Mouse (Mus musculus) monocyte, adult 5-6 weeks (primary cell): Measurements from ENCODE around the gene Tom1l1. TPM values are rescaled to one million over a fixed set of nuclear protein-coding genes. Genes with fewer than 3 reads are reported as not detected.

Source experiments
- ATAC-seq: fragments of 153-309, 156-312 bp; replicated peaks from 2 replicates; pipeline ENCODE4 v1.8.0; 2017; ENCODE audit warnings: mild to moderate bottlenecking; ENCODE audit not compliant: low TSS enrichment, insufficient number of reproducible peaks, severe bottlenecking, poor library complexity, low FRiP score
- total RNA-seq: library from RNA; stranded (forward); fragments of 200-1000, 200-491, 200-594 nt; gene quantifications from 3 replicates; pipeline ENCODE4 v1.2.3, GENCODE M21; 2017

Tom1l1 gene
- total RNA-seq, 1 experiment from 2014 or later: 0.48 TPM

- ATAC-seq: no peak
Measured at GRCm38 (mm10) chr11:90632480-90632879, 55.7 kb downstream of the Tom1l1 start.

- ATAC-seq: no peak
Measured at GRCm38 (mm10) chr11:90627751-90628150, 60.4 kb downstream of the Tom1l1 start.

DNA sequence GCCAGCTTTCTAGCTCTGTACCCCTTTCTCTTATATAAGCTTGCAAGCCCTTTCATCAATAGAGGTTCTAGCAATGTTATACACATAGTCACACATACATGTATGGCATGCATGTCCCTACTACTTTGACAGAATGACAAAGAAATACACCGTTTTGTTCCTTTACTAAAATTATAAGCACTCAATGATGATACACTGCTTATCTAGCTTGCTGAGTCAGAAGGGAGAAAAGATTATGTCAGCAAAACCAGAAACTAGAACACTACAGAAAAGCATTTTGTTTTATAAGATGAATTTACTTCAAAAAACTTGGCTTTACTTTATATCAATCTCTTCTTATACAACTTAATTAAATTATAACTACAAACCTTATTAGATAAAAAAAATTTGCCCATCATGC, 63.0 kb downstream of the Tom1l1 start:
- no peak for ATAC-seq

GRCm38 (mm10) chr11:90623477-90623876, 64.7 kb downstream of the Tom1l1 start:
- no peak for ATAC-seq

DNA sequence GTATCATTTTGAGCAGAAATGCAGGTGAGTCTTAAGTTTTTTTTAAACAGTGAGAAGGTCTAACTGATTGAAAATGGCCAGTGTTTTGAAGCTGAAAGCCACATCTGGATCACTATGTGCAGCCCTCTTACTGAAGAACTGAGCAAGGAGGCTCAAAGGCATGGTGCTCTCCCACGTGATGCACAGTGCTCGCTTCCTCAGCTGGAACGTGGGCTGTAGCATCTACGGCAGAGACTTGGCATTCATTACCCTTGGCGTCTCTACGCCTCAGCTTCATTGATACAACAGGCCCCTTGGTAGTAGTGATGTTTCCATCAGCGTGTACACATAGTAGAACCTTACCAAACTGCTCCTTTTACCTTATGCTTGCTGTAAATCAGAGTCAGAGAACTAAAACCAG, 65.7 kb downstream of the Tom1l1 start:
- no peak for ATAC-seq

- no peak for ATAC-seq
Measured at GRCm38 (mm10) chr11:90622044-90622443, 66.1 kb downstream of the Tom1l1 start.

DNA sequence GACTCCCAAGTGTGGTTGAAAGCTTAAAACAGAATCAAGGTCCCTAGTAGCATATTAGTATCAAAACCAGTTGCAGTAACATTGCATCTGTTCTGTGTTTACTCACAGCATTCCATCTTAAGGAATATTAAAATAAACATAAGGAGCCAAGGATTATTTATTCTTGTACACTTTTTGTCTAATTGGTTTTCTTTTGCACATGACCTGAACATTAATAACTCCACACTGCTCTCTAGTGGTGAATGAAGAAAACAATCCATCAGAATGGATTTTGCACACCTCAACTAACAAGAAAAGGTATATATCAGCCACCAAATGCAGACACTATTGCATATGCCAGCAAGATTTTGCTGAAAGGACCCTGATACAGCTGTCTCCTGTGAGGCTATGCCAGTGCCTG, 71.7 kb downstream of the Tom1l1 start:
- ATAC-seq: no peak

- no peak for ATAC-seq
Measured at GRCm38 (mm10) chr11:90614743-90615142, 73.4 kb downstream of the Tom1l1 start.

DNA sequence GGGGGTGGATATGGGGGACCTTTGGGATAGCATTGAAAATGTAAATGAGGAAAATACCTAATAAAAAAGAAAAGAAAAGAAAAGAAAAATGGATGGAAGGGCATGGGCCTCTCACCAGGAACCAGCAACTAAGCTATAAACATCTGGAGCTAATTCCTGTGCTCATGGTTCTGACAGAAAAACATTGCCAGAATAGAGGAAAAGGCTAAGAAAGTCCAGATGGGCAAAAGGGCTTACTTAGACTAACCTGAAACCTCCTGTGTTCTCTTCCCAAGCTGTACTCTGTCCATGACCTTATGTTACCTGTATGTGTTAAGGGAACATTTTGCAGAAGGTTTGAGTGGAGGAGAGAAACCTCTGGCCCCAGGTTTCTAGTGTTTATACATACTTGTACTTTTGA, 76.0 kb downstream of the Tom1l1 start:
- no peak for ATAC-seq

GRCm38 (mm10) chr11:90603066-90603465, 85.1 kb downstream of the Tom1l1 start:
- ATAC-seq: no peak

- no peak for ATAC-seq
Measured at GRCm38 (mm10) chr11:90595826-90596225, 92.3 kb downstream of the Tom1l1 start.

Other genes with a start within 250 kb of the Tom1l1 start
- gene Stxbp4, start 50.3 kb downstream of the Tom1l1 start, total RNA-seq: 1.3 to 3.0 TPM (median 1.9 TPM) in 3 replicates
- gene Cox11, start 50.2 kb downstream of the Tom1l1 start, total RNA-seq: 14.8 to 28.6 TPM (median 18.6 TPM) in 3 replicates